Mouse (Mus musculus) embryonic facial prominence, embryonic 13.5 days (tissue): ENCODE results near the gene Ms4a10. TPM values are rescaled to one million over a fixed set of nuclear protein-coding genes. Genes with fewer than 3 reads are reported as not detected.

Source experiments
- ATAC-seq: fragments of 200-750 bp; cut with Nextera tagmentation; 2 replicates; pipeline ENCODE4 v1.8.0; 2017; ENCODE audit warnings: low read depth; ENCODE audit not compliant: insufficient number of reproducible peaks, insufficient read depth, low FRiP score, low TSS enrichment
- H3K27ac ChIP-seq: fragments of 300-500 bp; sonication (generic); 2 replicates; pipeline ENCODE4 v1.5.1; 2015; ENCODE audit warnings: moderate library complexity, mild to moderate bottlenecking, inconsistent platforms
- H3K27me3 ChIP-seq: fragments of 300-500 bp; sonication (generic); 2 replicates; pipeline ENCODE4 v1.6.1; 2015; ENCODE audit warnings: mild to moderate bottlenecking, inconsistent platforms
- H3K36me3 ChIP-seq: fragments of 300-500 bp; sonication (generic); 2 replicates; pipeline ENCODE4 v1.6.1; 2015; ENCODE audit warnings: mild to moderate bottlenecking, inconsistent platforms
- H3K4me1 ChIP-seq: fragments of 300-500 bp; sonication (generic); 2 replicates; pipeline ENCODE4 v1.6.1; 2015; ENCODE audit warnings: inconsistent platforms
- H3K4me2 ChIP-seq: fragments of 300-500 bp; sonication (generic); 2 replicates; pipeline ENCODE4 v1.6.1; 2015; ENCODE audit warnings: moderate library complexity, mild to moderate bottlenecking, inconsistent platforms
- H3K4me3 ChIP-seq: fragments of 300-500 bp; sonication (generic); 2 replicates; pipeline ENCODE4 v1.5.1; 2015; ENCODE audit warnings: mild to moderate bottlenecking, inconsistent platforms
- H3K9ac ChIP-seq: fragments of 300-500 bp; sonication (generic); 2 replicates; pipeline ENCODE4 v1.6.1; 2015; ENCODE audit warnings: mild to moderate bottlenecking, inconsistent platforms
- H3K9me3 ChIP-seq: fragments of 300-500 bp; sonication (generic); 2 replicates; pipeline ENCODE4 v1.6.1; 2016; ENCODE audit warnings: inconsistent platforms
- WGBS: fragments of 180-500 bp; shearing (Covaris S2); methylation state at CpG from one replicate; pipeline ENCODE4 v1.1.7; 2015; ENCODE audit warnings: mixed read lengths; 5-methylcytosine and 5-hydroxymethylcytosine counted together
- polyA plus RNA-seq: library from polyadenylated mRNA; unstranded; fragments of >200 nt; fragmentation: Nextera tagmentation; extraction: Ambion mirVana; gene quantifications from 2 replicates; pipeline ENCODE4 v1.2.1, GENCODE M21; 2015

Gene Ms4a10
- polyA plus RNA-seq = not detected in 2 replicates

GRCm38 (mm10) chr19:10974238-10974865, at the start of gene Ms4a10:
Gene Ms4a10, minus strand, starts transcription at chr19:10974670.
- H3K27ac ChIP-seq = no peak within 1 kb of the TSS
- no peak within 1 kb of the TSS for H3K9ac ChIP-seq
- peaks cover 7% of the 10 kb centered on the region for H3K4me1 ChIP-seq
- WGBS = 46% methylated on average over 4 of the region's 4 CpGs
- no peaks in the 10 kb centered on the region for H3K9me3 ChIP-seq
- no peak within 1 kb of the TSS for H3K4me2 ChIP-seq
- H3K27me3 ChIP-seq = no peaks in the 10 kb centered on the region
- no peaks in the 10 kb centered on the region for H3K36me3 ChIP-seq
- ATAC-seq = no peak
- H3K4me3 ChIP-seq = no peak within 1 kb of the TSS

- Histone ChIP-seq H3K9ac (no peak overlapping the region), H3K4me2 (no peak overlapping the region), H3K4me3 (no peak overlapping the region), H3K27ac (no peak overlapping the region), H3K27me3 (no peaks in the 10 kb centered on the region), H3K4me1 (no peaks in the 10 kb centered on the region), H3K9me3 (no peaks in the 10 kb centered on the region), H3K36me3 (no peaks in the 10 kb centered on the region)
- no peak for ATAC-seq
Observed at GRCm38 (mm10) chr19:11022382-11022781, 47.9 kb upstream of the Ms4a10 start.

- 78% methylated on average over 3 of the region's 3 CpGs for WGBS
- Histone ChIP-seq H3K9me3 (no peaks in the 10 kb centered on the region), H3K27me3 (no peaks in the 10 kb centered on the region), H3K4me3 (no peak within 1 kb of the TSS), H3K4me1 (no peaks in the 10 kb centered on the region), H3K36me3 (no peaks in the 10 kb centered on the region), H3K9ac (no peak within 1 kb of the TSS), H3K27ac (no peak within 1 kb of the TSS), H3K4me2 (no peak within 1 kb of the TSS)
- ATAC-seq = no peak
Observed at GRCm38 (mm10) chr19:11017891-11018290, 43.4 kb upstream of the Ms4a10 start, which contains the start of gene Ms4a18. Gene Ms4a18, minus strand, starts transcription at chr19:11018031.

GRCm38 (mm10) chr19:11017251-11017650, 42.8 kb upstream of the Ms4a10 start:
- H3K27ac ChIP-seq = no peak overlapping the region
- no peaks in the 10 kb centered on the region for H3K4me1 ChIP-seq
- H3K4me3 ChIP-seq = no peak overlapping the region
- ATAC-seq = no peak
- H3K9ac ChIP-seq = no peak overlapping the region
- H3K36me3 ChIP-seq = no peaks in the 10 kb centered on the region
- no peaks in the 10 kb centered on the region for H3K9me3 ChIP-seq
- WGBS = 82% methylated on average over 2 of the region's 2 CpGs
- no peak overlapping the region for H3K4me2 ChIP-seq
- no peaks in the 10 kb centered on the region for H3K27me3 ChIP-seq

GRCm38 (mm10) chr19:11015998-11016397, 41.5 kb upstream of the Ms4a10 start:
- 72% methylated on average over 1 of the region's 1 CpGs for WGBS
- no peak for ATAC-seq

GRCm38 (mm10) chr19:11015468-11015867, 41.0 kb upstream of the Ms4a10 start:
- ATAC-seq = no peak
- Histone ChIP-seq H3K27ac (no peak overlapping the region), H3K9me3 (no peaks in the 10 kb centered on the region), H3K9ac (no peak overlapping the region), H3K36me3 (no peaks in the 10 kb centered on the region), H3K4me1 (no peaks in the 10 kb centered on the region), H3K27me3 (no peaks in the 10 kb centered on the region), H3K4me2 (no peak overlapping the region), H3K4me3 (no peak overlapping the region)

More at GRCm38 (mm10) chr19:11015998-11016397, 41.5 kb upstream of the Ms4a10 start:
- no peaks in the 10 kb centered on the region for H3K27me3 ChIP-seq
- H3K9me3 ChIP-seq = no peaks in the 10 kb centered on the region
- no peak overlapping the region for H3K4me3 ChIP-seq
- H3K27ac ChIP-seq = no peak overlapping the region
- no peaks in the 10 kb centered on the region for H3K36me3 ChIP-seq
- no peak overlapping the region for H3K4me2 ChIP-seq
- no peak overlapping the region for H3K9ac ChIP-seq
- no peaks in the 10 kb centered on the region for H3K4me1 ChIP-seq

- H3K4me3 ChIP-seq = no peak within 1 kb of the TSS
- no peak within 1 kb of the TSS for H3K9ac ChIP-seq
- no peak for ATAC-seq
- H3K4me1 ChIP-seq = no peaks in the 10 kb centered on the region
- 82% methylated on average over 7 of the region's 7 CpGs for WGBS
- H3K9me3 ChIP-seq = no peaks in the 10 kb centered on the region
- H3K36me3 ChIP-seq = no peaks in the 10 kb centered on the region
- H3K4me2 ChIP-seq = no peak within 1 kb of the TSS
- H3K27me3 ChIP-seq = no peaks in the 10 kb centered on the region
- no peak within 1 kb of the TSS for H3K27ac ChIP-seq
Observed at GRCm38 (mm10) chr19:10993150-10993549, 18.7 kb upstream of the Ms4a10 start, which contains the start of gene Ms4a15. Gene Ms4a15, minus strand, starts transcription at chr19:10993250.

GRCm38 (mm10) chr19:10991911-10992310, 17.4 kb upstream of the Ms4a10 start:
- Histone ChIP-seq H3K4me2 (no peak overlapping the region), H3K36me3 (no peaks in the 10 kb centered on the region), H3K27ac (no peak overlapping the region), H3K27me3 (no peaks in the 10 kb centered on the region), H3K9me3 (no peaks in the 10 kb centered on the region), H3K4me1 (no peaks in the 10 kb centered on the region), H3K4me3 (no peak overlapping the region), H3K9ac (no peak overlapping the region)
- no peak for ATAC-seq

GRCm38 (mm10) chr19:10990751-10991150, 16.3 kb upstream of the Ms4a10 start:
- Histone ChIP-seq H3K36me3 (no peaks in the 10 kb centered on the region), H3K27me3 (no peaks in the 10 kb centered on the region), H3K4me1 (no peaks in the 10 kb centered on the region), H3K4me3 (no peak overlapping the region), H3K4me2 (no peak overlapping the region), H3K9me3 (no peaks in the 10 kb centered on the region), H3K9ac (no peak overlapping the region), H3K27ac (no peak overlapping the region)
- no peak for ATAC-seq
- WGBS = 56% methylated on average over 1 of the region's 1 CpGs

GRCm38 (mm10) chr19:10988563-10988962, 14.1 kb upstream of the Ms4a10 start:
- H3K4me2 ChIP-seq = no peak overlapping the region
- H3K27me3 ChIP-seq = no peaks in the 10 kb centered on the region
- H3K4me1 ChIP-seq = no peaks in the 10 kb centered on the region
- ATAC-seq = no peak
- no peak overlapping the region for H3K9ac ChIP-seq
- H3K4me3 ChIP-seq = no peak overlapping the region
- H3K9me3 ChIP-seq = no peaks in the 10 kb centered on the region
- H3K27ac ChIP-seq = no peak overlapping the region
- no peaks in the 10 kb centered on the region for H3K36me3 ChIP-seq
- WGBS = 92% methylated on average over 1 of the region's 1 CpGs

GRCm38 (mm10) chr19:10985889-10986288, 11.4 kb upstream of the Ms4a10 start:
- no peaks in the 10 kb centered on the region for H3K9me3 ChIP-seq
- H3K4me1 ChIP-seq = no peaks in the 10 kb centered on the region
- no peak for ATAC-seq
- H3K27me3 ChIP-seq = no peaks in the 10 kb centered on the region
- H3K27ac ChIP-seq = no peak overlapping the region
- no peak overlapping the region for H3K4me2 ChIP-seq
- H3K9ac ChIP-seq = no peak overlapping the region
- no peak overlapping the region for H3K4me3 ChIP-seq
- WGBS = 85% methylated on average over 4 of the region's 4 CpGs
- H3K36me3 ChIP-seq = no peaks in the 10 kb centered on the region

GRCm38 (mm10) chr19:10984551-10984950, 10.1 kb upstream of the Ms4a10 start:
- Histone ChIP-seq H3K9ac (no peak overlapping the region), H3K4me2 (no peak overlapping the region), H3K4me1 (peaks cover 4% of the 10 kb centered on the region; the same call in 1 of the 2 replicates), H3K27me3 (no peaks in the 10 kb centered on the region), H3K9me3 (no peaks in the 10 kb centered on the region), H3K27ac (no peak overlapping the region), H3K36me3 (no peaks in the 10 kb centered on the region), H3K4me3 (no peak overlapping the region)
- ATAC-seq = no peak
- WGBS = 72% methylated on average over 13 of the region's 13 CpGs
